Mouse (Mus musculus): ENCODE results near the gene Ccp110. TPM values are rescaled to one million over a fixed set of nuclear protein-coding genes. Genes with fewer than 3 reads are reported as not detected.

Ccp110 gene
- polyA plus RNA-seq, 1 experiment from 2014 or later = 37.2 TPM

- WGBS = 63% methylated on average over 1 of the region's 1 CpGs
Observed at GRCm38 (mm10) chr7:118738730-118739129, 26.4 kb downstream of the Ccp110 start.

GRCm38 (mm10) chr7:118739975-118740531, 27.7 kb downstream of the Ccp110 start, which contains the start of gene Vps35l:
Gene Vps35l (plus strand): TSS chr7:118740226.
- DNase-seq (ENCODE audit: low spot score) = peak; percentile 86
- H3K9me3 ChIP-seq = no peaks in the 10 kb centered on the region
- WGBS = 3% methylated on average over 16 of the region's 16 CpGs
- H3K27me3 ChIP-seq (replicated peaks; ENCODE audit: low read depth, poor library complexity, severe bottlenecking) = no peaks in the 10 kb centered on the region
- H3K36me3 ChIP-seq (replicated peaks) = peaks cover 33% of the 10 kb centered on the region
- H3K4me3 ChIP-seq = peak within 1 kb of the TSS; percentile 75
- H3K4me1 ChIP-seq = peaks cover 11% of the 10 kb centered on the region
- H3K27ac ChIP-seq (replicated peaks) = peak within 1 kb of the TSS; percentile 78

More at GRCm38 (mm10) chr7:118738730-118739129, 26.4 kb downstream of the Ccp110 start:
- no peak for DNase-seq (ENCODE audit: low spot score)
- peaks cover 32% of the 10 kb centered on the region for H3K36me3 ChIP-seq (replicated peaks)
- H3K4me1 ChIP-seq = peaks cover 11% of the 10 kb centered on the region
- no peaks in the 10 kb centered on the region for H3K9me3 ChIP-seq
- no peak overlapping the region for H3K4me3 ChIP-seq
- no peak overlapping the region for H3K27ac ChIP-seq (replicated peaks)
- no peaks in the 10 kb centered on the region for H3K27me3 ChIP-seq (replicated peaks; ENCODE audit: low read depth, poor library complexity, severe bottlenecking)

GRCm38 (mm10) chr7:118740532-118741338, 28.4 kb downstream of the Ccp110 start:
- Histone ChIP-seq H3K36me3 (replicated peaks) (peaks cover 33% of the 10 kb centered on the region), H3K4me1 (peaks cover 11% of the 10 kb centered on the region), H3K27me3 (replicated peaks; ENCODE audit: low read depth, poor library complexity, severe bottlenecking) (no peaks in the 10 kb centered on the region), H3K9me3 (no peaks in the 10 kb centered on the region), H3K4me3 (peak overlapping the region; percentile 75), H3K27ac (replicated peaks) (peak overlapping the region; percentile 78)
- 3% methylated on average over 41 of the region's 41 CpGs for WGBS
- DNase-seq (ENCODE audit: low spot score) = peak; percentile 97

- Histone ChIP-seq H3K27me3 (replicated peaks; ENCODE audit: low read depth, poor library complexity, severe bottlenecking) (no peaks in the 10 kb centered on the region), H3K36me3 (replicated peaks) (peaks cover 40% of the 10 kb centered on the region), H3K27ac (replicated peaks) (no peak overlapping the region), H3K9me3 (no peaks in the 10 kb centered on the region), H3K4me3 (no peak overlapping the region), H3K4me1 (peaks cover 11% of the 10 kb centered on the region)
- 94% methylated on average over 6 of the region's 6 CpGs for WGBS
- no peak for DNase-seq (ENCODE audit: low spot score)
Observed at GRCm38 (mm10) chr7:118742278-118742677, 29.9 kb downstream of the Ccp110 start.

GRCm38 (mm10) chr7:118744766-118745165, 32.4 kb downstream of the Ccp110 start:
- no peak for DNase-seq (ENCODE audit: low spot score)
- WGBS = 90% methylated on average over 5 of the region's 5 CpGs
- Histone ChIP-seq H3K4me1 (peaks cover 11% of the 10 kb centered on the region), H3K27me3 (replicated peaks; ENCODE audit: low read depth, poor library complexity, severe bottlenecking) (no peaks in the 10 kb centered on the region), H3K9me3 (no peaks in the 10 kb centered on the region), H3K27ac (replicated peaks) (no peak overlapping the region), H3K4me3 (no peak overlapping the region), H3K36me3 (replicated peaks) (peaks cover 61% of the 10 kb centered on the region)

GRCm38 (mm10) chr7:118747891-118748672, 35.7 kb downstream of the Ccp110 start:
- H3K4me3 ChIP-seq = no peak overlapping the region
- DNase-seq (ENCODE audit: low spot score) = no peak
- H3K27me3 ChIP-seq (replicated peaks; ENCODE audit: low read depth, poor library complexity, severe bottlenecking) = no peaks in the 10 kb centered on the region
- WGBS = 93% methylated on average over 12 of the region's 12 CpGs
- H3K36me3 ChIP-seq (replicated peaks) = peaks cover 93% of the 10 kb centered on the region
- H3K4me1 ChIP-seq = no peaks in the 10 kb centered on the region
- no peaks in the 10 kb centered on the region for H3K9me3 ChIP-seq
- no peak overlapping the region for H3K27ac ChIP-seq (replicated peaks)

- Histone ChIP-seq H3K4me1 (no peaks in the 10 kb centered on the region), H3K4me3 (no peak overlapping the region), H3K36me3 (replicated peaks) (peaks cover 97% of the 10 kb centered on the region), H3K9me3 (no peaks in the 10 kb centered on the region), H3K27me3 (replicated peaks; ENCODE audit: low read depth, poor library complexity, severe bottlenecking) (no peaks in the 10 kb centered on the region), H3K27ac (replicated peaks) (no peak overlapping the region)
- DNase-seq (ENCODE audit: low spot score) = no peak
- WGBS = 53% methylated on average over 8 of the region's 8 CpGs
Observed at GRCm38 (mm10) chr7:118749706-118750105, 37.4 kb downstream of the Ccp110 start.

- no peak for DNase-seq (ENCODE audit: low spot score)
- Histone ChIP-seq H3K27me3 (replicated peaks; ENCODE audit: low read depth, poor library complexity, severe bottlenecking) (no peaks in the 10 kb centered on the region), H3K4me1 (no peaks in the 10 kb centered on the region), H3K36me3 (replicated peaks) (peaks cover 96% of the 10 kb centered on the region), H3K4me3 (no peak overlapping the region), H3K9me3 (no peaks in the 10 kb centered on the region), H3K27ac (replicated peaks) (no peak overlapping the region)
- WGBS = 88% methylated on average over 7 of the region's 7 CpGs
Observed at GRCm38 (mm10) chr7:118751625-118752024, 39.3 kb downstream of the Ccp110 start.

- no peak overlapping the region for H3K4me3 ChIP-seq
- H3K27ac ChIP-seq (replicated peaks) = no peak overlapping the region
- no peaks in the 10 kb centered on the region for H3K9me3 ChIP-seq
- DNase-seq (ENCODE audit: low spot score) = no peak
- peaks cover 72% of the 10 kb centered on the region for H3K36me3 ChIP-seq (replicated peaks)
- WGBS = 85% methylated on average over 7 of the region's 7 CpGs
- H3K27me3 ChIP-seq (replicated peaks; ENCODE audit: low read depth, poor library complexity, severe bottlenecking) = no peaks in the 10 kb centered on the region
- no peaks in the 10 kb centered on the region for H3K4me1 ChIP-seq
Observed at GRCm38 (mm10) chr7:118755756-118756155, 43.4 kb downstream of the Ccp110 start.

GRCm38 (mm10) chr7:118756490-118757265, 44.3 kb downstream of the Ccp110 start:
- H3K4me1 ChIP-seq = no peaks in the 10 kb centered on the region
- no peak for DNase-seq (ENCODE audit: low spot score)
- no peaks in the 10 kb centered on the region for H3K27me3 ChIP-seq (replicated peaks; ENCODE audit: low read depth, poor library complexity, severe bottlenecking)
- WGBS = 94% methylated on average over 24 of the region's 24 CpGs
- H3K27ac ChIP-seq (replicated peaks) = no peak overlapping the region
- H3K36me3 ChIP-seq (replicated peaks) = peaks cover 74% of the 10 kb centered on the region
- no peaks in the 10 kb centered on the region for H3K9me3 ChIP-seq
- H3K4me3 ChIP-seq = no peak overlapping the region

GRCm38 (mm10) chr7:118758369-118758768, 46.0 kb downstream of the Ccp110 start:
- 74% methylated on average over 4 of the region's 4 CpGs for WGBS
- peaks cover 72% of the 10 kb centered on the region for H3K36me3 ChIP-seq (replicated peaks)
- no peak for DNase-seq (ENCODE audit: low spot score)

GRCm38 (mm10) chr7:118759372-118759771, 47.0 kb downstream of the Ccp110 start:
- DNase-seq (ENCODE audit: low spot score) = no peak
- Histone ChIP-seq H3K4me1 (no peaks in the 10 kb centered on the region), H3K27me3 (replicated peaks; ENCODE audit: low read depth, poor library complexity, severe bottlenecking) (no peaks in the 10 kb centered on the region), H3K27ac (replicated peaks) (no peak overlapping the region), H3K36me3 (replicated peaks) (peaks cover 73% of the 10 kb centered on the region), H3K4me3 (no peak overlapping the region), H3K9me3 (no peaks in the 10 kb centered on the region)
- 89% methylated on average over 5 of the region's 5 CpGs for WGBS

More at GRCm38 (mm10) chr7:118758369-118758768, 46.0 kb downstream of the Ccp110 start:
- Histone ChIP-seq H3K9me3 (no peaks in the 10 kb centered on the region), H3K4me1 (no peaks in the 10 kb centered on the region), H3K27me3 (replicated peaks; ENCODE audit: low read depth, poor library complexity, severe bottlenecking) (no peaks in the 10 kb centered on the region), H3K27ac (replicated peaks) (no peak overlapping the region), H3K4me3 (no peak overlapping the region)

Measured in embryonic facial prominence, embryonic 10.5 days (tissue).